In the genomic region with DNA sequence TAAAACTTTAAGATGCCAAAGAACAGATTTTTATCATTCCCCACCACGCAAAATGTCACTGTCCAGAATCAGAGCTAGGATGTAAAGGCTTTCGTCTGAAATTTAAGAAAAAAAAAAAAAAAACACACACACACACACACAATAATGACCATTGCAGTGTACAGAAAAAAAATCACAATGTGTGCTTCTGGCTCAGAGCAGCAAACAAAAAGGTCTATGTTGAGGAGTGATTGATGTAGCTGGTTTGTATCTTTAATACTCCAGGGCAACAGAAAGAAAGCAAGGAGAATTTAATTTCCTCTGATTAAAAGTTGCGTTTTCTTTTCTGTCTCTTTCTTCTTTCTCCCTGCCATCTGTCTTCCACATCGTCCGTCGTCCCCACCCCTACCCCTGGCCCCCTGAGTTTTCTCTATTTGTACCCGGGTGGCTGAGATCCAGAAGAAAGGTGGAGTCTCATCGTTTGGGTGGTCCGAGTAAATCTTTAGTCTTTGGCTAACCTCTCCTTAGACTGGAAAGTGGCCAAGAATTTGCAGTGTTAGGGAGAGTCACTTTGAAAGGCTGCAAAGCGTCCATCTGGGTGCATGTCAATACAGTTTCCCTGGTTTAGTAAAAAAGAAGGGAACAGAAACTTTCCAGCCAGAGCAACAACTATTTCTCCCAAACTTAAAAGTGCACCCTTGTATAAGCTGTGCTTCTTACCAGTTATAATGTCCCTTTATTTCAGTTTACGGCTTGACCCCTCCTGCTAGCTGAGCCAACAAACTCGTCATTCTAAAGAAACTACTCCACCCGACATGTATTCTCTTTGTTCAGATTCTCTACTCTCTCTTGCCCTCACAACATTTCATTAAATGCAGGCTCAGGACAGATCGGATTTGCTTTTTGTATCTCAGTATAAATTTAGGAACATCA, we compare ENCODE assay signal across 8 mouse cellular contexts.
A peak's percentile ranks its signal among the peaks of the same experiment; 100 is the strongest.
DNase-seq lines count a peak whose midpoint lies in the region; ATAC-seq and TF ChIP-seq lines count a peak whose summit lies in the region.

No protein-coding gene starts in this region.

- H3K9me3 ChIP-seq in heart, embryonic 11.5 days (replicated peaks; ENCODE audit: control insufficient read depth, low read length) = no peaks in the 10 kb centered on the region
- H3K9me3 ChIP-seq in hindbrain, embryonic 11.5 days (ENCODE audit: control insufficient read depth, low read length) = no peaks in the 10 kb centered on the region
- no peaks in the 10 kb centered on the region for H3K9me3 ChIP-seq in midbrain, embryonic 15.5 days

- TF ChIP-seq CTCF in embryonic fibroblast, embryonic 13.5 days (IDR thresholded peaks at IDR 0.05; ENCODE audit: borderline replicate concordance, insufficient read depth, low read length) = no peak

- no peak overlapping the region for H3K9ac ChIP-seq in heart, embryonic 11.5 days (ENCODE audit: low read depth, low read length)
- H3K9ac ChIP-seq in hindbrain, embryonic 11.5 days (ENCODE audit: low read depth, low read length) = no peak overlapping the region
- H3K9ac ChIP-seq in midbrain, embryonic 15.5 days = no peak overlapping the region

- peak; percentile 41 to 48 for DNase-seq in heart, adult 18-20 months
- peak; percentile 29 for DNase-seq in hindbrain, embryonic 11.5 days (ENCODE audit: low spot score)
- no peak for DNase-seq in left cerebral cortex, adult 9 months (ENCODE audit: low spot score in 2 of 2)
- DNase-seq in layer of hippocampus, adult 9-10 months (ENCODE audit: low spot score) = no peak
- DNase-seq in thymus, postnatal 4 days = no peak

- H3K4me1 ChIP-seq in heart, embryonic 11.5 days (ENCODE audit: control insufficient read depth, insufficient read depth, low read length) = no peaks in the 10 kb centered on the region
- no peaks in the 10 kb centered on the region for H3K4me1 ChIP-seq in embryonic fibroblast, embryonic 13.5 days (ENCODE audit: control insufficient read depth, insufficient read depth, low read length)
- H3K4me1 ChIP-seq in hindbrain, embryonic 11.5 days (replicated peaks; ENCODE audit: control insufficient read depth, insufficient read depth, low read length) = no peaks in the 10 kb centered on the region
- peaks cover 4% of the 10 kb centered on the region; the same call in 1 of the 2 replicates for H3K4me1 ChIP-seq in midbrain, embryonic 15.5 days

- H3K36me3 ChIP-seq in heart, embryonic 11.5 days (ENCODE audit: control insufficient read depth, insufficient read depth, low read length) = no peaks in the 10 kb centered on the region
- no peaks in the 10 kb centered on the region for H3K36me3 ChIP-seq in hindbrain, embryonic 11.5 days (ENCODE audit: control insufficient read depth, insufficient read depth, low read length)
- no peaks in the 10 kb centered on the region for H3K36me3 ChIP-seq in midbrain, embryonic 15.5 days (replicated peaks)

- ATAC-seq in heart, embryonic 11.5 days (replicated peaks; ENCODE audit: insufficient number of reproducible peaks, low FRiP score, low TSS enrichment) = no peak
- peak; percentile 83 for ATAC-seq in hindbrain, embryonic 11.5 days (ENCODE audit: low FRiP score)
- ATAC-seq in midbrain, embryonic 15.5 days (replicated peaks) = peak; percentile 54; the same call in 1 of the 2 replicates

- WGBS in heart, embryonic 11.5 days (ENCODE audit: insufficient replicate concordance) = 51% methylated on average over 14 of the region's 14 CpGs
- 33% methylated on average over 14 of the region's 14 CpGs for WGBS in hindbrain, embryonic 11.5 days
- WGBS in midbrain, embryonic 15.5 days = 15% methylated on average over 14 of the region's 14 CpGs

- H3K27ac ChIP-seq in heart, embryonic 11.5 days (ENCODE audit: low read depth, low read length) = no peak overlapping the region
- no peak overlapping the region for H3K27ac ChIP-seq in embryonic fibroblast, embryonic 13.5 days (ENCODE audit: insufficient read depth, low read length)
- H3K27ac ChIP-seq in hindbrain, embryonic 11.5 days (ENCODE audit: low read depth, low read length) = no peak overlapping the region
- H3K27ac ChIP-seq in midbrain, embryonic 15.5 days = 0 out of 2 replicates have a peak overlapping the region, but pooled peaks have one; percentile 28

- no peak for TF ChIP-seq POLR2A in embryonic fibroblast, embryonic 13.5 days (IDR thresholded peaks at IDR 0.05; ENCODE audit: low read depth, low read length)

- H3K4me3 ChIP-seq in heart, embryonic 11.5 days (ENCODE audit: low read depth, low read length) = no peak overlapping the region
- peak overlapping the region; percentile 14; the same call in 1 of the 2 replicates for H3K4me3 ChIP-seq in embryonic fibroblast, embryonic 13.5 days (ENCODE audit: insufficient read depth, low read length)
- no peak overlapping the region for H3K4me3 ChIP-seq in hindbrain, embryonic 11.5 days (ENCODE audit: low read depth, low read length)
- H3K4me3 ChIP-seq in midbrain, embryonic 15.5 days = no peak overlapping the region

- H3K27me3 ChIP-seq in heart, embryonic 11.5 days (ENCODE audit: control insufficient read depth, insufficient read depth, low read length) = no peaks in the 10 kb centered on the region
- H3K27me3 ChIP-seq in hindbrain, embryonic 11.5 days (ENCODE audit: control insufficient read depth, insufficient read depth, low read length) = no peaks in the 10 kb centered on the region
- H3K27me3 ChIP-seq in midbrain, embryonic 15.5 days (replicated peaks) = no peaks in the 10 kb centered on the region

- H3K4me2 ChIP-seq in heart, embryonic 11.5 days = no peak overlapping the region
- no peak overlapping the region for H3K4me2 ChIP-seq in hindbrain, embryonic 11.5 days (replicated peaks; ENCODE audit: low read depth, low read length)
- H3K4me2 ChIP-seq in midbrain, embryonic 15.5 days = peak overlapping the region; percentile 29; the same call in 1 of the 2 replicates

Comparison
In these comparisons a context has a peak if more than half of its experiments do, and no peak if none do; other contexts are left out.
1. DNase-seq: peak in heart, adult 18-20 months (2 of 2) and hindbrain, embryonic 11.5 days (single experiment); none in left cerebral cortex, adult 9 months (0 of 2), layer of hippocampus, adult 9-10 months (single experiment) and thymus, postnatal 4 days (single experiment).